Mouse (Mus musculus): ENCODE results near the gene Rab25. TPM values are rescaled to one million over a fixed set of nuclear protein-coding genes. Genes with fewer than 3 reads are reported as not detected.

Rab25 gene
- polyA plus RNA-seq, 1 experiment, result 0.16 TPM

DNA sequence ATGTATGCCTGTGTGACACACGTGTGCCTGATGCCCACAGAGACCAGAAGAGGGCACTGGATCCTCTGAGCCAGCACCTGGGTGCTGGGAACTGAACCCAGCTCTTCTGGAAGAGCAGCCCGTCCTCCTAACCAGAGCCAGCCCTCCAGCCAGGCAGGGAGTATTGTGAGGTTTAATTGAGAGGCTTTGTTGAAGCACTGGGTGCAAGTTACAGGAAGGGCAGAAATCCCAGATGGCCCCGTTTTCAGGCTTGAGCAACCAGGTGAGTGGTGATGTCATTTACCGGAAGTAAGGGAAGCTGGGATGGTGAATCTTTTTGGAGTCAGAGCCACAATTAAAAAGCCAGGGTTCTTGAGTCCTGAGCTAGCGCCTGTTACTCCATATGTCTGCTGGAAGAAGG, 23.1 kb downstream of the Rab25 start:
- no peak for TF ChIP-seq GATA1 (IDR thresholded peaks at IDR 0.05; ENCODE audit: low read length)

DNA sequence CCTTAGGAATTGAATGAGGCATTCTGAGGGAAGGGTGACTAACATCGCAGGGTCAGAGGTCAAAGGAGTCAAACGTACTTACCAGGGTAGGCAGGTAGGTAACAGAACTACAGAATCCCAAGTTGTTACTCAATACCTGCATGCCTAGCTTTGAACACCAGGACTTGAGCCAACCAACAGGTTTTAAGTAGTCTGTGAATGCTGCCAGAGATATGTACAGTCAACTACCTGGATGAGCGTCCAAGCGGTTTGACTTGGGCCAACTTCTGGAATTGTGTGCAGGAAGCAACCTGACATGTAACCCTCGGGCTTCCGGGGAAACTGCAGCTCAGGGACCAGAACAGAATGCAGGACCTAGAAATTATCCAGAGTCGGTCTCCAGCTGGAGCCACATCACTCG, 25.1 kb downstream of the Rab25 start:
- no peak for TF ChIP-seq GATA1 (IDR thresholded peaks at IDR 0.05; ENCODE audit: low read length)

DNA sequence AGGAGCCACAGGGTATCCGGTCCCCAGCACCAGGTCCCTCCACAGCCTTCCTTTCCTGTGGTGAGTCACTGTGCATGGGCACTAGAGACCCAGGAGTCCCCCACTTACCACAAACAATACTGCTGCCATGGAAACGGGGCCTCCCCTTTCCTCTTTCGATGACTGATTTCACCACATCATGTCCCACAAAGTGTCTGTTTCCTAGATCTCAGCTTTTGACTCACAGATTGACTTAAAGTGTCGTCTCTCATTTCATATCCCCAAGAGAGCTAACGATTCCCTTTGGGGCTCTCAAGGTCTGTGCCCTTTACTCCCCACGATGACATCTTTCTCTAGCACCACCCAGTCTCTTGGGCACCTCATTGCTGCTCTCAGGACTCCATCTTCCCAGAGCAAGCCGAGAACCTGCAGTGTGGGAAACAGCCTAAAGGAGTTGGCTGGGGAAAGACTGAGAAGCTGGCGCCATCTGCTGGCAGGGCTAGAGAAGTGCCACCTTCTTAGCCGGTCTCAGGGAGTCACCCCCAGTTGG, 26.2 kb downstream of the Rab25 start:
- TF ChIP-seq GATA1 (IDR thresholded peaks at IDR 0.05; ENCODE audit: low read length), result no peak

DNA sequence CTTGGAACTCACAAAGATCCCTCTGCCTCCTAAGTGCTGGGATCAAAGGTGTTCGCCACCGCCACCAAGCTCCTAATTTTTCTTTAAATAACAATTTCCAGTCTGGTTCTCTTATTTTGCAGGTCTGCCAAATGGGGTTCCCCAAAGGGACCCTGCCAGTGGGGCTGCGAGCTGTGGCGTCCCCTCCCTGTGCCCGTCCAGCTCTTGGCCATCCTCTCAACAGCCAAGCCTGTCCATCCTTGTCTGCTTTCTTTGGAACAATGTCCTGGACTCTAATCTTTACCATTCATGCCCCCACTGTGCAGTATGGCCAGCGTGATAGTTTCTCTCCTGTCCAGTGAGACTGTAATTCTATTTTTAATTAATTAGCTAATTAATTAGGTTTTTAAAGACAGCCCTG, 26.9 kb downstream of the Rab25 start:
- no peak for TF ChIP-seq GATA1 (IDR thresholded peaks at IDR 0.05; ENCODE audit: low read length)

DNA sequence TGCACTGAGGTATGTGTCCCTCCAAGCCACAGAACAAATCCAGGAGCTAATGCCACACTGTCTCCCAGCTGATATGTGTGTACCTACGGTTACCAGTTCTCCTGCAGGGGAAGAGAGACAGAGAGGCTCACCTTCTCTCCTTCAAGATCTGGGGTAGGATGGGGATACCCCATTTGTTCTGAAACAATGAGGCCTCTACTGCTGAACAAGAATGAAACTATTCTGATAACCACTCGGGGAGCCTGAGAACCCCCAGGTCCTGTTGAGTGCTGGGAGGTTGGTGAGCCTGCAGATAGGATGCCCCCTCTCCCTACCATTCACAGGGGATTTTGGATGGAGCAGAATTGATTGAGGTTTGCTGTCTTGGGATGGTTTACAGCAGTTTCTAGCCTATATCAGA, 28.0 kb downstream of the Rab25 start:
- TF ChIP-seq GATA1 (IDR thresholded peaks at IDR 0.05; ENCODE audit: low read length), result no peak

DNA sequence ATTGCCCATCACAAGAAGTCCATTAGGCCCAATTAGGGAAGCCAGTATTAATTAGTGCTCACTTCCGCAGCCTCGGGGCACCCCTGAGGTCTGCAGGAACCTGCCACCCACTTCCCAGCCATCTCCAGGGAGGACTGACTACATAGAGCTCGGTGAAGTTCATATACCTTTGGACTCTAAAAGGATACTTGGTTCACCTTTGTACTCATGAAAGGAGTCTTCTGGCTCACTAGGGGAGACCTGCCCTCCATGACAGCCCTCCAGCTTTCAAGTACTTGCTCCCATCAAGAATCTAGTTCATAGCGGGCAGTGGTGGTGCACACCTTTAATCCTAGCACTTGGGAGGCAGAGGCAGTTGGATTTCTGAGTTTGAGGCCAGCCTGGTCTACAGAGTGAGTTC, 29.7 kb downstream of the Rab25 start:
- no peak for TF ChIP-seq GATA1 (IDR thresholded peaks at IDR 0.05; ENCODE audit: low read length)

DNA sequence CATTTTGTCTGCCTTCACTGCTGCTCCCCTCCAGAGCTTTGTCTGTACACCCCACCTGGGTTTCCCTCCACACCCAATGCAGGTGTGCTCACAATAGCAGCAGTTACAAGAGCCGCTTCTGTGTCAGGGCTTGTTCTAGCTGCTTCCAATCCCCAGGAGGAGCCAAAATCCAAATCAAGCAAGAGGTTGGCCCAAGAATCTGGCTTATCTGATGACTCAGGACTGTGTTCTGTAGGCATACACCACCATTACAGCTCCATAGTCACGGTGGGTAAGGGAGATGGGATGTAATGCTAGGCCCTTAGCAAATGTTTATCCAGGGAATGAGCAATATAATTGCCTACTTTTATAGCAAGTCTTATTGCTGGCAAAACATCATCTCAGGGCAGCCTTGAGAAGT, 31.7 kb downstream of the Rab25 start:
- no peak for TF ChIP-seq GATA1 (IDR thresholded peaks at IDR 0.05; ENCODE audit: low read length)

DNA sequence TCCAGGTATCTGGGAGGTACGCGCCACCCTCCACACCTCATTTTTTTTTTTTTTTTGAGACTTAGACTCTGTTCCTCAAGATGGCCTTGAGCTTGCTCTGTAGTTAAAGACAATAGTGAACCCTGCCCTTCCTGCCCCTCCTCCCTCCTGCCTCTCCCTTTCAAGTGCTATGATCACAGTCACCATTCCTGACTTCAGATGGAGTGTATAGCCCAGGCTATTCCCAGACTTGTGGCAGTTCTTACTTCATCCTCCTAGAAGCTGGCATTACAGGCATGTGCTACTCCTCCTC, 33.1 kb downstream of the Rab25 start:
- TF ChIP-seq GATA1 (IDR thresholded peaks at IDR 0.05; ENCODE audit: low read length), result no peak

DNA sequence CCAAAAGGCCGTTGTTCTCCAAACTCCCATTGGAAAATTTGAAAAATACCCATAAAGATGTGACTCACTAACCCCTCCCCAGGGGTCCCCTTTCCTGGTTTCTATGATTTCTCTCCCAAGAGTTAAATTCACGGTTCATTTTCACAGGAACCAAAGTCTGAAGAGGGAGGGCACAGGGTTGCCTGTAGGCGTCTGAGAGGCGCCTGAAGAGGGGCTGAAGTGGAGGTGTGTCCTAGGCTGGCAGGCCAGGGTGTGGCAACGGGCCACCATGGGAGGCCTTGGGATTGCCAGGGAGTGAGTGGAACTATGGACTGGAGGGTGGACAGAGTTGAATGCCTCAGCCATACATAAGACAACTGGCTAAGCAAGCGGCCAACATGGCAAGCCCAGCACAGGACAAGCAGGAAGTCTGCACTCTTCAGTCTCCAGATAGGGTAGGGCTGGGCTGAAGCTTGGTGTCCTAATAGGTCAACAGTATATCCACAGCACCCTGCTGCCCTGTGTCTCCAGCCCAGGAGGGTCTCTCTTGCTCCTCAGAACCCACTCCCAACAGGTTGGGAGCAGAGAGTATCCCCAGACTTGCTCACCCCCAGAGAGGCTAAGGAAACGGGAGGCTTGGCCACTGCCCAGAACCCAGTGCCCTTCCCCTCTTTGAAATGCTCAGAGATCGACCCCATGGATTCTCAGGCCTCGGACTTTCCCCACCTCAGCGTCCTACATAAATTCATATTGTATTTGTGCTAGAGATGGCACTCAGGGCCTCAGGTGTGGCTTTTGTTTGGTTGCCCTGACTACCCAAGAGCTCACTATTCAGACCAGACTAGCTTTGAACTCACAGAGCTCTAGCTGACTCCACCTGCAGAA, 33.6 kb downstream of the Rab25 start:
- TF ChIP-seq GATA1 (IDR thresholded peaks at IDR 0.05; ENCODE audit: low read length), result no peak

DNA sequence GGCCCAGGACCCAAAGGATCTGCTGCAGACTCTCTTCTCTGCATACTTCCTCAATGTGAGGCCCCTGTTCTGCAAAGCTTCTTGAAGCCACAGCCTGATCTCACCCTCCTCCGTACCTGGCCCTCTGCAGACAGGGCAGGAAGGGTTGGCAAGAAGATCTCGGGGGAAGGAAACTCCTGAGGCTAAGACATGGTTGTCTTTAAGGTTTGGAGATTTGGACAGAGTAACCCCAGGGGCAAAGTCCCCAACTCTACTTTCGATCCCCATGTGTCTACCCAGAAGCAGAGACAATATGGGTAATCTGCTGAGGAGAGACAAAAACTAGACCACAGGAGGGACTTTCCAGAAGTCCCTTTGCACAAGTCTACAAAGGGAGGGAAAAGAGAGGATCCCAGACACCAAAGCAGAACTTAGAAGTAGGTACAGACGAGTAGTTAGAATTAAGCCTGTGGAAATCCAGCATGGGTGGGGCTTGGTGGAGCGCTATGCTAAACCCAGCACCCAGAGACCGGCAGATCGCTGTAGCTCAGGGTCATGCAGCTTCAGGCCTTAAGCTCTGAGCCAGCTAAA, 34.5 kb downstream of the Rab25 start:
- TF ChIP-seq GATA1 (IDR thresholded peaks at IDR 0.05; ENCODE audit: low read length), result no peak

DNA sequence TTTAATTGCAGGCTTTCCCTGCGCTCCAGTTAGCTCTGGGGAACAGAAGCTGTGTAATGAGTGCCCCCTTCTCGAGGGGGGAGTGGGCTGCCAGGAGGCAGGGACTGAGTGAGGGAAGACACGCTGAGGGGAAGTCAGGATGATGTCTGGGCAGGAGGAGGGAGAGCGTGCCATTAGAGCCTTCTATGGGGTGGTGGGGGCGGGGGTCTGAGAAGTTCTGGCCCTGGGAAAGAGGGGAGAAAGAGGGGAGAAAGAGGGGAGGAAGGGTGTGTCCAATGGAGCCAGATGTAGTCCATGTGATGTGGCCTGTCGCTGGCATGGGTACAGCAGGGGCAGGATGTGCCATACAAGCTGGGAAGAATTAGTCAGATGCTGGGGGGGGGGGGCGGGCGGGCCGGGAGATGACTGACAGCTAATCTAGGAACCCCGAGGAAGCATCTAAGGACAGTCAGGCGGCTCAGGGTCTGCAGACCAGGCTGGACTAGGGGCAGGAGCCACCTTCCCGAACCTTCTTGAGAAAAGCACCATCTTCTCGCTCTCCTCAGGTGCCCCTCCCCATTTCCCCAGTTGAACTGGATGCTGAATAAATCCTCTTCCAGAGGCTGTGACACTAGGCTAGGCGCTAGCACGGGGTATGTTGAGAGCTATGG, 35.1 kb downstream of the Rab25 start:
- no peak for TF ChIP-seq GATA1 (IDR thresholded peaks at IDR 0.05; ENCODE audit: low read length)

DNA sequence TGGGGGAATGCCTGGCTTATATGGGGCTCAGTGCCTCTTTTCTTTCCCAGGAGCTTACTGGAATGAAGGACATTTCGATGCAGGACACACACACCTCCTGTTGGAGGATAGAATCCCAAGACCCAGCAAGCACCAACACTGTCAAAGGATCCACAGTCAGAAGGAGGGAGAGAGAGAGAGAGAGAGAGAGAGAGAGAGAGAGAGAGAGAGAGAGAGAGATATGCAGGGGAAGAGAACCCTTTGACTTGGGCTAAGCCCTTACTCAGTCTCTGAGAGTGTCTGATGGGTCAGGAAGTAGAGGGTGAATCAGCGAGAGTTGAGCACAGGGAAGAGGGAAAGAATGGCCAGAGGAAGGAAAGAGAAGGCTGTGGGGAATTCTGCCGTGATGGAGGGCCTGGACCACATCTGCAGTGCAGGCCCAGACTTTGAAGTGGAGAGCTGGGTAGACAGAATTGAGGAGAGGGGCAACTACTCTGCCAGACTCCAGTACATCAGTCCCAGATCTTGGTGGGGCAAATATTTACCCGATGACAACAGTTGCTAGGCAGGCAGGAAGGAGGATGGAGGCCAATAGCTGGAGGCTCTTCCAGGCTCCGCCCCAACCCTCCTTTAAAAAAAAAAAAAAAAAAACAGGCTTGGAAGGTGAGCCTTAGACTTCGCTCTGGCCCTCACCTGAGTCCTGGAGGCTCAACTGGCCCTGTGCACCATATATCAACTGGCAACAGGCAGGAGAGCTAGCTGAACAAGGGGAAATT, 35.8 kb downstream of the Rab25 start:
- no peak for TF ChIP-seq GATA1 (IDR thresholded peaks at IDR 0.05; ENCODE audit: low read length)

DNA sequence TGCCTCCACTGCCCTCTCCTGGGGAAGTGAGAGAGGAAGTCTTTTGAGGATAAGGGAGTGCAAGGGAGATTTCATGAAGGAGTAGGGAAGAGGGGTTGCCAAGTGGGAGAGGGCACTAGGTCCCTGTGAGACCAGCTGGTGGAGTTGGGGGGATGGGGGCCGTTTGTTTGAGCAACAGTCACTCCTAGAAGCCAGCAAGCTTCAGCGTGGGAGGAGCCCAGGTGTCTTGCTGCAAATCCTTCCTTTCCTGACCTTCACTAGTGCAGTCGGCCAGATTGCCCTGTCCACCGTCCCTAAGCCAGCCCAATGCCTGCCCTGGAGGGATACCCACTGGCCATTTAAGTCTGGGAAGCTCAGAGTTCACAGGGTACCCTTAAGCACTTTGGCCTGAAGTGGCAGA, 36.5 kb downstream of the Rab25 start:
- no peak for TF ChIP-seq GATA1 (IDR thresholded peaks at IDR 0.05; ENCODE audit: low read length)

DNA sequence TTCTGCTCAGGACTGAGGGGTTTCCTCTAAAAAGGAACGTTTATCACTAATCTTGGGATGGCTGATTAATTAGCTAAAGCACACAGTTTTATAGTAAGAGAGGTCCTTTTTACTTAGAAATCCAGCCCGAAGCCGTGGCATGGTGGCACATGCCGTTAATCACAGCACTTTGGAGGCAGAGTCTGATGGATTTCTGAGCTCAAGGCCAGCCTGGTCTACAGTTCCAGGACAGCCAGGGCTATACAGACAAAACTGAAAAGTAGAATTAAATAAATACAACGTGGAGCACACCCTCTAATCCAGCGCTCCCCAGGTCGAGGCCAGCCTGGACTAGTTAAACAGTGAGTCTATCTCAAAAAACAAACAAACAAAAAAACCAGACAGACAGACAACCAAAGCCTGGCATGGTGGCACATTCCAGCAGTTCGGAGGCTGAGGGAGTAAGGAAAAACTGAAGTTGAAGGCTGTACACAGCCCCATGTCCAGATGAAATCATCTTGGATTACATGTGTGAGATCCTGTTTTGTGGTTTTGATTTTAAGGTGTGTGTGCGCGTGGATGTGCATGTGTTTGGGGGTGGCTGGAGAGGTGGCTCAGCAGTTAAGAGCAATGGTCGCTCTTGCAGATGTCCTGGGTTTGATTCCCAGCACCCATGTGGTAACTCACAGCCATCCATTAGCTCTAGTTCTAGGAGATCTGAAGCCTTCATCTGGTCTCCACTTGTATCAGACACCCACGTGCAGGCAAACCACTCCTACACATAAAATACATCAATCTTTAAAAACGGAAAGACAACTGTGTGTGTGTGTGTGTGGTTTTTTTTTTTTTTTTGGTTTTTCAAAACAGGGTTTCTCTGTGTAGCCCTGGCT, 37.4 kb downstream of the Rab25 start:
- TF ChIP-seq GATA1 (IDR thresholded peaks at IDR 0.05; ENCODE audit: low read length), result no peak

All from G1E-ER4 (cell line).